Mouse (Mus musculus): Measurements from ENCODE around the gene Caln1.

Gene Caln1

DNA sequence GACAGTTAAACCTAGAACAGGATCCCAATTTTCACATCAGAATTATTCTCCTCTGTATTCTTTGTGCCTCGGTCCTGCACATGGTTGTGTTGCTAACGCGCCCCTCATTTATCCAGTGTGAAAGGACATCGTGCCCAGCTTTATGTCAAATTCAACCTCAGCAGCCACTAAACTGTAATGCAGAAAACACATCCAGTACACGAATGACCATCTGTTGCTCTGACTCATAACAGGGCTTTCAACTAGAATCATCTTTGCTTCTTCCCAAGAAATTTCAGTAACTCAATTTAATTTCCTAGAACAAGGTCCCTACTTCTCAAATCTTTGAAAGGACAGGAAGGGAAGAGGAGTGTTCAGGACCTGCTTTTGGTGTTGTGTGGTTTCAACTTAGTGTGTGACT lies 451.4 kb downstream of the Caln1 start:
- DNase-seq, result no peak

GRCm38 (mm10) chr5:130825797-130826196 lies 456.5 kb downstream of the Caln1 start:
- DNase-seq, result no peak

GRCm38 (mm10) chr5:130848562-130848961 lies 479.3 kb downstream of the Caln1 start:
- DNase-seq, result no peak

DNA sequence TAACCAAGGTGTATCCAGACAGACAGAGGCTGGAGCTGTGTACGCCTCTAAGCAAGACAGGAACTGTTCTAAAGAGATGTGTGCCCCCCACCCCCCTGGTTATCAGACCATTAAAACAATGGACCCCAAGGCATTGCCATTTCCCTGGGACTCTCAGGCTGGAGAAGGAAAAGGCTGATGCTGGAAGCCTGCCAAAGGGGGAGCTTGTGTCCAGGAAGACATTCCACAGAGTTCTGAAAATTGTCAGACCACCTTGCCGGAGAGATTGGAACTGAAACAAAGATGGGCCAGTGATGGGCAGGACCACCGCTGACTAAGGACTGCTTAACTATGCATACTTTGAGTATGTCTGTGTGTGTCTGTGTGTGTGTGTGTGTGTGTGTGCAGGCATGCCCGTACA lies 480.4 kb downstream of the Caln1 start:
- no peak for DNase-seq

DNA sequence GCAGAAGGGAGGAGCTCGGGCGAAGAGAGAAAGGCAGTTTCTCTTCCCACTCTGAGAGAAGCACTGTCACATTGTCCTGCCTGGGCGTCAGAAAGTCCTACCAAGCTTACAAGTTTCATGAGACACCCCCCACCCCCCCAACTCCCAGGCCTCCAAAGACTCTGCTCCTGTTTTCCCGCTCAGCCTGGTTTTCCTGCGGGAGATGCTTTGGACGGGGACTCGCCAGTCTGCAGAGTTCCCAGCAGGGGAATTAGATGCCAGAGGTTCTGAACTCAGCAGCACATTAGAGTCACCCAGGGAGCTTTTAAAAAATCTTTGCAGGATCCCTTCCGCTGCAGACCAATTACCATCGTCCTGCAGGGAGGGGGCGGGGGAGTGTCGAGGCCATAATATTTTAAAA lies 482.9 kb downstream of the Caln1 start:
- DNase-seq, result no peak

DNA sequence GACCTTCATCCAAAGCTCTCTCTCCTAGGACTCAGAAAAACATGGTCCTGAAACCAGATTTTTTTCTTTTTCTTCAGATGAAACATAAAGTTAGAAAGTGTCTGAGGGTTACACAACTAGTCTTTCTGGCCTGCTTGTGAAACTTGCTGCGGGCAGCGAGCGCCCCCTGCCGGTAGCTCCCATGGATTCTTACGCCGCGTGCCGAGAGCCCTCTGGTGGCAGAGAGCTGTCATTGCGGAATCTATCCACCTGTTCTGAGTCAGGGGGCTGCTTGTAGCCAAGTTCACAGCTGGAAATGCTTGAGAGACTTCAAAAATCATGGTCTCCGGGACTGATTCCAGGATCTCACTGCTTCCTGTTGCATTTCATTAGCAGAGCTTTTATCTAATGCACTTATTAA lies 484.1 kb downstream of the Caln1 start:
- peak; percentile 47 to 85 for DNase-seq

GRCm38 (mm10) chr5:130854430-130854829 lies 485.2 kb downstream of the Caln1 start:
- DNase-seq, result no peak

DNA sequence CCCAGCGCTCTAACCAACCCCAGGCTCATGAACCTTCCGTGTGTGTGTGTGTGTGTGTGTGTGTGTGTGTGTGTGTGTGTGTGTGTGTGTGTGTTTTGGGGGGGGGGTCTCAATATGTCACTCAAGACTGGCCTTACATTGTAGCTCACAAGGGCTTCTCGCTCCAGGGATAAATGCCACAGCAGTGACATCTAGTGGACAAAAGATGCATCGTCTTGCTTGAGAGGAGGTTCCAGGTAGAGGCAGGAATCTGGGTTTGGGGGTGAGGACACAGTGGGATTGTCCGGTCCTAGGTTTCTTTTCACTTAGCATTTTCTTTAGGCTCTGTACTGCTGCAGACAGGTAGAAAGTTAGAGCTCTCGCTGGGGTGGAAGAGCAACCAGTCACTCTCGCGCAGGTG lies 488.9 kb downstream of the Caln1 start:
- peak in 1 of 2 experiments; percentile 26 for DNase-seq

DNA sequence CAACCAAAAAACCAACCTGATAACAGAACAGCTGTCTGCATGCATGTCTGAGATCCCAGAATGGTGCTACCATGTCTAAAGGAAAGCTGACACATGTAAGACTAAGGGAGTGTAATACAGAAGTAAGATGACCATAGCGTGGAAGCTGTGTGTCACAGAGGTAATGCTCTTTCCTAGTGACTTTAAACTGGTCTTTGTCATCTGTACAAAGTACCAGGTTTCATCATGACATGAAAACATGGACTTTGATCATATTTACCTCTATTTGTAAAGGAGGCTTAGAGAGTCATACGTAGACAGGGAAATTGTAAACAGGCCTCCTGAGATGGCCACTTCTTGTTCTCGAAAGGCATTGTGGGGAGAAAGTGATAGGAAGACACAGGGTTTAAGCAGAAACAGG lies 489.5 kb downstream of the Caln1 start:
- no peak for DNase-seq

DNA sequence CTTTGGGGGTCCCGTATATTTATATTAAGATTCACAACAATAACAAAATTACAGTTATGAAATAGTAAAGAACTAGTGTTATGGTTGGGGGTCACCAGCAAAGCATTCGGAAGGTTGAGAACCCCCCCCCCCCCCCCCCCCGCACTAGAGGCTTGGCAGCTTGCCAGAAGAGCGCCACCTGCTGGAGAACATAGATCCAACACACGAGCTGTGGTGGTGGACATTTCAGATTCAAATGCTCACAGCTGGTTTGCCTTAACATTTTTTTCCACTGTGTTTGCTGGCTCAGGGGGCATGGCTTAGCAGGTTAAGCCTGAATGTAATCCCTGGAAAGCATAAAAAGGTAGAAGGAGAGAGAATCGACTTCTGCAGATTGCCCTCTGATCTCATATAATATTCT lies 490.5 kb downstream of the Caln1 start:
- DNase-seq, result no peak

DNA sequence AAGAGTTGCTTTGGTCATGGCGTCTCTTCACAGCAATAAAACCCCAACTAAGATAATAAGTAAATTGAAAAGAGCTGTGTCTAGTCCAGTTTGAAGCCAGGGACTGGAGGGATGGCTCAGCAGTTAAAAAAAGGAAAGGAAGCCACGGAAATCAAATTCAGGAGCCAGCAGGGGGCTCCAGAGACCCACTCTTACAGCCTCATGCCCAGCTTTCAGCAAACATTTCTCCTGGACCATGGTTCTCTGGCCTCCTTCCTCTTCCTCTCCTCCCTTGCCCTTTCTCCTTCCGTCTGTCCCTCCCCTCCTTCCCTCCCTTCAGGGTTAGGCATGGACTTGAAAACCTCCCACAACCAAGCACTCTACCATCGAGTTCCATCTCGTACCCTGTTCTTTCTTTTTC lies 493.0 kb downstream of the Caln1 start:
- DNase-seq, result peak in 1 of 2 experiments; percentile 13

GRCm38 (mm10) chr5:130869869-130870268 lies 500.6 kb downstream of the Caln1 start:
- peak in 1 of 2 experiments; percentile 17 for DNase-seq

DNA sequence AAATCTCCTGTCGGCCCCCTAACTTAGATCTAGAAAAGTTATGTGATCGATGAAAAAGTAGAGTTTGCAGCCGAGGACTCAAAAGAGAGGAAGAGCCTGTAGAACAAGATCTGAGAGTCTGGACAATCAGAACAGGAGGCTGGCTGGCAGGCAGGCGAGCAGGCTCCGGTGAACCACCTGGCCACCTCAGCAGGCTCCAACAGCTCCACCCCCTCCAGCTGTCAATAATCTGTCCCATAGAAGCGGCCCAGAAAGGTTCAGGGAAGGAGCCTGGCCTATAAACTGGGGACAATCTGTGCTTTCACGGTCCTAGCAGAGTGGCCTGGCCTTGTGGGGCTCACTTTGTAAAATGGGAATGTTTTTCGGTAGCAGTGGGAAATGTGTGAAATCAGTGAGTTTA lies 501.8 kb downstream of the Caln1 start:
- no peak for DNase-seq

GRCm38 (mm10) chr5:130875391-130875790 lies 506.1 kb downstream of the Caln1 start:
- no peak for DNase-seq

- no peak for DNase-seq
These were observed 511.1 kb downstream of the Caln1 start for GRCm38 (mm10) chr5:130880331-130880730.

DNA sequence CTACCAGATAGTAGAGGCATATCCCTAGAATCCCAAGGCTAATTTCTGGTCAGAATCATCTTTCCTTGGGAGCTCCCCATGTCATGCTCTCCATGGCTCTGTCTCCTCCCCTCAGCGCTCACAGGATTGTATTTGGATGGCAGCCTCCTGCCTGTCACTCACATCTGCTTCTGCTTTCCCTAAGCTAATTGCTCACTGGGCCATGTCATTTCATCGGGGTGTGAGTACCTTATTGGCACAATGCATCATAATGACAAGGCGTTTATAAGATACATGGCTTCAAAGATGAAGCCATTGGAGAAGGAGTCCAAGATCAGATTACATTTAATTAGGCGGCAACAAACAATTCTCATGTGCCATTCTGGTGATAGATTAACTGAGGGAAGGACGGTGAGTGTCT lies 522.5 kb downstream of the Caln1 start:
- DNase-seq, result no peak

DNA sequence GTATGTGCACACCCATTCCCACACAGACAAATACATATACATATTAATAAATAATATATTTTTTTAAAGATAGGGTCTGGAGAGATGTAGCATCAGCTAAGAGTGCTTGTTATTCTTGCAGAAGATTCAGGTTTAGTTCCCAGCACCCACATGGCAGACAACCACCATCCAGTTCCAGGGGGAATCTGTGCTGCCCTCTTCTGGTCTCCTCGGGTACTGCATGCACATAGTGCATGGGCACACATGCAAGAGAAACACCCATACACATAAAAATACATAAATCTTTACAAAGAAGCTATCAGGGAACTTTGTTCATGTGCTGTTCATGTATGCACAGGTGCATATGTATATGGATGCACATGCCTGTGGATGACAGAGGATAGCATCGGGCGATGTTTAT lies 526.7 kb downstream of the Caln1 start:
- no peak for DNase-seq
